ENCODE assay signal across 10 mouse cellular contexts in genomic region chr5:116829771-116830170, GRCm38 (mm10).
DNase-seq lines count a peak whose midpoint lies in the region; ATAC-seq and TF ChIP-seq lines count a peak whose summit lies in the region.
"Had no signal": no experiment of that assay in that cellular context is flagged by ENCODE, and none has a peak within 500 bp of the region (broad histone marks: within the 10 kb centered on the region; RNA-seq: fewer than 3 reads in every experiment).

No protein-coding gene starts in this region.

- H3K27me3 ChIP-seq in liver, postnatal 0 days (ENCODE audit: insufficient read depth, low read length): no peaks in the 10 kb centered on the region
- no peaks in the 10 kb centered on the region for H3K27me3 ChIP-seq in midbrain, postnatal 0 days (ENCODE audit: insufficient read depth, low read length)
- H3K27me3 ChIP-seq: heart, embryonic 12.5 days had no signal

- H3K4me2 ChIP-seq in liver, postnatal 0 days (ENCODE audit: low read depth, low read length): no peak overlapping the region
- no peak overlapping the region for H3K4me2 ChIP-seq in midbrain, postnatal 0 days (ENCODE audit: low read depth, low read length, poor library complexity, severe bottlenecking)
- H3K4me2 ChIP-seq: heart, embryonic 12.5 days had no signal

- no peak overlapping the region for H3K27ac ChIP-seq in liver, postnatal 0 days (ENCODE audit: low read depth)
- H3K27ac ChIP-seq in midbrain, postnatal 0 days (ENCODE audit: low read depth, low read length): no peak overlapping the region

- peaks cover 4% of the 10 kb centered on the region; the same call in 1 of the 2 replicates for H3K9me3 ChIP-seq in liver, postnatal 0 days (ENCODE audit: low read length)
- H3K9me3 ChIP-seq in midbrain, postnatal 0 days (ENCODE audit: low read length): no peaks in the 10 kb centered on the region

- WGBS in liver, postnatal 0 days (ENCODE audit: insufficient replicate concordance): 15% methylated on average over 11 of the region's 11 CpGs
- 18% methylated on average over 11 of the region's 11 CpGs for WGBS in midbrain, postnatal 0 days

- peak; percentile 1 for DNase-seq in adrenal gland, adult 2 months
- DNase-seq in adrenal gland, postnatal 25 days: no peak
- DNase-seq in liver: peak; percentile 17
- no peak for DNase-seq in liver, postnatal 0 days
- peak; percentile 57 for DNase-seq in adrenal gland, postnatal 14 days
- peak; percentile 44 for DNase-seq in midbrain, postnatal 0 days (ENCODE audit: low spot score)
- no peak for DNase-seq in layer of hippocampus, adult 8-10 months (ENCODE audit: low spot score in 2 of 2)
- DNase-seq in left cerebral cortex, adult 8-10 months (ENCODE audit: low spot score in 2 of 2): no peak
- DNase-seq: layer of hippocampus, postnatal 36 days had no signal

- no peak overlapping the region for H3K4me3 ChIP-seq in liver, postnatal 0 days (ENCODE audit: low read depth, low read length)
- H3K4me3 ChIP-seq in midbrain, postnatal 0 days (ENCODE audit: low read depth, low read length): no peak overlapping the region
- H3K4me3 ChIP-seq: heart, embryonic 12.5 days had no signal

- no peak for TF ChIP-seq CTCF in liver, postnatal 0 days (IDR thresholded peaks at IDR 0.05; ENCODE audit: low read depth)
- no peak for TF ChIP-seq CTCF in midbrain, postnatal 0 days (IDR thresholded peaks at IDR 0.05)

- TF ChIP-seq EP300 in liver, postnatal 0 days (IDR thresholded peaks at IDR 0.05; ENCODE audit: low read depth): no peak

- H3K4me1 ChIP-seq in liver, postnatal 0 days (ENCODE audit: insufficient read depth): no peaks in the 10 kb centered on the region
- H3K4me1 ChIP-seq in midbrain, postnatal 0 days (ENCODE audit: insufficient read depth, low read length): no peaks in the 10 kb centered on the region
- H3K4me1 ChIP-seq: heart, embryonic 12.5 days had no signal

- H3K36me3 ChIP-seq in liver, postnatal 0 days (replicated peaks; ENCODE audit: insufficient read depth, low read length): no peaks in the 10 kb centered on the region
- no peaks in the 10 kb centered on the region for H3K36me3 ChIP-seq in midbrain, postnatal 0 days (ENCODE audit: insufficient read depth, low read length)
- H3K36me3 ChIP-seq: heart, embryonic 12.5 days had no signal

- ATAC-seq in liver, postnatal 0 days: no peak
- no peak for ATAC-seq in midbrain, postnatal 0 days (ENCODE audit: low FRiP score)

- no peak overlapping the region for H3K9ac ChIP-seq in liver, postnatal 0 days (replicated peaks)
- H3K9ac ChIP-seq in midbrain, postnatal 0 days (replicated peaks; ENCODE audit: low read length, poor library complexity, severe bottlenecking): no peak overlapping the region
- H3K9ac ChIP-seq: heart, embryonic 12.5 days had no signal

Comparison
In these comparisons a context has a peak if more than half of its experiments do, and no peak if none do; other contexts are left out.
1. DNase-seq: peak in adrenal gland, adult 2 months (single experiment), liver (single experiment), adrenal gland, postnatal 14 days (single experiment) and midbrain, postnatal 0 days (single experiment); none in adrenal gland, postnatal 25 days (single experiment), liver, postnatal 0 days (single experiment), layer of hippocampus, adult 8-10 months (0 of 2) and left cerebral cortex, adult 8-10 months (0 of 2).